Mouse (Mus musculus): ENCODE results near the gene Cers6. TPM values are rescaled to one million over a fixed set of nuclear protein-coding genes. Genes with fewer than 3 reads are reported as not detected.

Cers6 gene
- polyA plus RNA-seq, 1 experiment = 3.5 TPM

GRCm38 (mm10) chr2:69050189-69050588 lies 188.9 kb downstream of the Cers6 start:
- Histone ChIP-seq H3K4me1 (ENCODE audit: control insufficient read depth, insufficient read depth, insufficient read length) (no peaks in the 10 kb centered on the region), H3K27me3 (ENCODE audit: control insufficient read depth, insufficient read depth, low read length) (no peaks in the 10 kb centered on the region), H3K36me3 (ENCODE audit: control insufficient read depth, insufficient read depth, low read length) (no peaks in the 10 kb centered on the region), H3K27ac (ENCODE audit: insufficient read depth, low read length) (no peak overlapping the region), H3K4me3 (ENCODE audit: extremely low read depth, insufficient read depth, insufficient read length) (no peak overlapping the region)
- no peak for DNase-seq (ENCODE audit: low read depth in 1 of 2, low spot score in 2 of 2)
- TF ChIP-seq POLR2A (IDR thresholded peaks at IDR 0.05; ENCODE audit: low read depth, low read length) (no peak), CTCF (IDR thresholded peaks at IDR 0.05; ENCODE audit: extremely low read depth, insufficient read depth, insufficient read length, insufficient replicate concordance) (no peak)
- WGBS = 93% methylated on average over 4 of the region's 4 CpGs

- Histone ChIP-seq H3K27ac (ENCODE audit: insufficient read depth, low read length) (no peak overlapping the region), H3K4me1 (ENCODE audit: control insufficient read depth, insufficient read depth, insufficient read length) (no peaks in the 10 kb centered on the region), H3K27me3 (ENCODE audit: control insufficient read depth, insufficient read depth, low read length) (no peaks in the 10 kb centered on the region), H3K36me3 (ENCODE audit: control insufficient read depth, insufficient read depth, low read length) (no peaks in the 10 kb centered on the region), H3K4me3 (ENCODE audit: extremely low read depth, insufficient read depth, insufficient read length) (no peak overlapping the region)
- 44% methylated on average over 1 of the region's 1 CpGs for WGBS
- DNase-seq (ENCODE audit: low read depth in 1 of 2, low spot score in 2 of 2) = no peak
- TF ChIP-seq POLR2A (IDR thresholded peaks at IDR 0.05; ENCODE audit: low read depth, low read length) (no peak), CTCF (IDR thresholded peaks at IDR 0.05; ENCODE audit: extremely low read depth, insufficient read depth, insufficient read length, insufficient replicate concordance) (no peak)
Observed at GRCm38 (mm10) chr2:69051596-69051995, 190.4 kb downstream of the Cers6 start.

GRCm38 (mm10) chr2:69053210-69053858 lies 192.1 kb downstream of the Cers6 start:
- no peaks in the 10 kb centered on the region for H3K27me3 ChIP-seq (ENCODE audit: control insufficient read depth, insufficient read depth, low read length)

GRCm38 (mm10) chr2:69054279-69054678 lies 193.0 kb downstream of the Cers6 start:
- no peaks in the 10 kb centered on the region for H3K36me3 ChIP-seq (ENCODE audit: control insufficient read depth, insufficient read depth, low read length)
- no peak overlapping the region for H3K27ac ChIP-seq (ENCODE audit: insufficient read depth, low read length)
- H3K27me3 ChIP-seq (ENCODE audit: control insufficient read depth, insufficient read depth, low read length) = no peaks in the 10 kb centered on the region
- H3K4me3 ChIP-seq (ENCODE audit: extremely low read depth, insufficient read depth, insufficient read length) = no peak overlapping the region
- no peak for TF ChIP-seq CTCF (IDR thresholded peaks at IDR 0.05; ENCODE audit: extremely low read depth, insufficient read depth, insufficient read length, insufficient replicate concordance)
- TF ChIP-seq POLR2A (IDR thresholded peaks at IDR 0.05; ENCODE audit: low read depth, low read length) = no peak
- 77% methylated on average over 4 of the region's 4 CpGs for WGBS
- no peak for DNase-seq (ENCODE audit: low read depth in 1 of 2, low spot score in 2 of 2)
- no peaks in the 10 kb centered on the region for H3K4me1 ChIP-seq (ENCODE audit: control insufficient read depth, insufficient read depth, insufficient read length)

More at GRCm38 (mm10) chr2:69053210-69053858, 192.1 kb downstream of the Cers6 start:
- H3K4me3 ChIP-seq (ENCODE audit: extremely low read depth, insufficient read depth, insufficient read length) = no peak overlapping the region
- H3K4me1 ChIP-seq (ENCODE audit: control insufficient read depth, insufficient read depth, insufficient read length) = no peaks in the 10 kb centered on the region
- no peak for DNase-seq (ENCODE audit: low read depth in 1 of 2, low spot score in 2 of 2)
- WGBS = 92% methylated on average over 4 of the region's 4 CpGs
- H3K27ac ChIP-seq (ENCODE audit: insufficient read depth, low read length) = no peak overlapping the region
- no peak for TF ChIP-seq POLR2A (IDR thresholded peaks at IDR 0.05; ENCODE audit: low read depth, low read length)
- no peak for TF ChIP-seq CTCF (IDR thresholded peaks at IDR 0.05; ENCODE audit: extremely low read depth, insufficient read depth, insufficient read length, insufficient replicate concordance)
- no peaks in the 10 kb centered on the region for H3K36me3 ChIP-seq (ENCODE audit: control insufficient read depth, insufficient read depth, low read length)

- TF ChIP-seq CTCF (IDR thresholded peaks at IDR 0.05; ENCODE audit: extremely low read depth, insufficient read depth, insufficient read length, insufficient replicate concordance) (no peak), POLR2A (IDR thresholded peaks at IDR 0.05; ENCODE audit: low read depth, low read length) (no peak)
- no peak overlapping the region for H3K27ac ChIP-seq (ENCODE audit: insufficient read depth, low read length)
- no peaks in the 10 kb centered on the region for H3K36me3 ChIP-seq (ENCODE audit: control insufficient read depth, insufficient read depth, low read length)
- no peaks in the 10 kb centered on the region for H3K27me3 ChIP-seq (ENCODE audit: control insufficient read depth, insufficient read depth, low read length)
- 92% methylated on average over 6 of the region's 6 CpGs for WGBS
- H3K4me1 ChIP-seq (ENCODE audit: control insufficient read depth, insufficient read depth, insufficient read length) = no peaks in the 10 kb centered on the region
- no peak for DNase-seq (ENCODE audit: low read depth in 1 of 2, low spot score in 2 of 2)
- no peak overlapping the region for H3K4me3 ChIP-seq (ENCODE audit: extremely low read depth, insufficient read depth, insufficient read length)
Observed at GRCm38 (mm10) chr2:69055174-69055573, 193.9 kb downstream of the Cers6 start.

GRCm38 (mm10) chr2:69061313-69061712 lies 200.1 kb downstream of the Cers6 start:
- TF ChIP-seq CTCF (IDR thresholded peaks at IDR 0.05; ENCODE audit: extremely low read depth, insufficient read depth, insufficient read length, insufficient replicate concordance) = no peak
- TF ChIP-seq POLR2A (IDR thresholded peaks at IDR 0.05; ENCODE audit: low read depth, low read length) = no peak
- Histone ChIP-seq H3K4me1 (ENCODE audit: control insufficient read depth, insufficient read depth, insufficient read length) (no peaks in the 10 kb centered on the region), H3K27me3 (ENCODE audit: control insufficient read depth, insufficient read depth, low read length) (no peaks in the 10 kb centered on the region), H3K27ac (ENCODE audit: insufficient read depth, low read length) (no peak overlapping the region), H3K36me3 (ENCODE audit: control insufficient read depth, insufficient read depth, low read length) (no peaks in the 10 kb centered on the region), H3K4me3 (ENCODE audit: extremely low read depth, insufficient read depth, insufficient read length) (no peak overlapping the region)
- no peak for DNase-seq (ENCODE audit: low read depth in 1 of 2, low spot score in 2 of 2)

GRCm38 (mm10) chr2:69061910-69062689 lies 200.9 kb downstream of the Cers6 start:
- Histone ChIP-seq H3K27me3 (ENCODE audit: control insufficient read depth, insufficient read depth, low read length) (no peaks in the 10 kb centered on the region), H3K4me1 (ENCODE audit: control insufficient read depth, insufficient read depth, insufficient read length) (no peaks in the 10 kb centered on the region), H3K4me3 (ENCODE audit: extremely low read depth, insufficient read depth, insufficient read length) (no peak overlapping the region), H3K36me3 (ENCODE audit: control insufficient read depth, insufficient read depth, low read length) (no peaks in the 10 kb centered on the region), H3K27ac (ENCODE audit: insufficient read depth, low read length) (no peak overlapping the region)
- WGBS = 91% methylated on average over 5 of the region's 5 CpGs
- DNase-seq (ENCODE audit: low read depth in 1 of 2, low spot score in 2 of 2) = no peak
- TF ChIP-seq POLR2A (IDR thresholded peaks at IDR 0.05; ENCODE audit: low read depth, low read length) (no peak), CTCF (IDR thresholded peaks at IDR 0.05; ENCODE audit: extremely low read depth, insufficient read depth, insufficient read length, insufficient replicate concordance) (no peak)
